Mouse (Mus musculus): ENCODE measurements around the gene Gm20538. TPM values are rescaled to one million over a fixed set of nuclear protein-coding genes. Genes with fewer than 3 reads are reported as not detected.

Gm20538 gene
- 10.5 TPM for polyA plus RNA-seq (2017; shearing (Covaris generic))

DNA sequence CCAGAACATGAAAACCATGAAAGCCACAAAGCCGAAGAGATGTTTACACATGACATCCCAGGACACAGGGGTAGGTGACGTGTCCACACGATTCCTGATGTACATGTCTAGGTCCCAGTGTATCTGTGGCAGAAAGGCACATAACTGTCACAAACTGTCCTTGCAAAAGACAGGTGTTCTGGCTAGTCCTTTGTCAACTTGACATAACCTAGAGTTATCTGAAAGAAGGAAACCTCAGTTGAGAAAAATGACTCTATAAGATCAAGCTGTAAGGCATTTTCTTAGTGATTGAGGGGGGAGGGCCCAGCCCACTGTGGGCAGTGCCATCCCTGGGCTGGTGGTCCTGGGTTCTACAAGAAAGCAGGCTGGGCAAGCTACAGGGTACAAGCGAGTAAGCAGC is at the start of gene Gm20538:
Gene Gm20538, minus strand, starts transcription at position 101 of the 400 bp plus-strand sequence.

DNA sequence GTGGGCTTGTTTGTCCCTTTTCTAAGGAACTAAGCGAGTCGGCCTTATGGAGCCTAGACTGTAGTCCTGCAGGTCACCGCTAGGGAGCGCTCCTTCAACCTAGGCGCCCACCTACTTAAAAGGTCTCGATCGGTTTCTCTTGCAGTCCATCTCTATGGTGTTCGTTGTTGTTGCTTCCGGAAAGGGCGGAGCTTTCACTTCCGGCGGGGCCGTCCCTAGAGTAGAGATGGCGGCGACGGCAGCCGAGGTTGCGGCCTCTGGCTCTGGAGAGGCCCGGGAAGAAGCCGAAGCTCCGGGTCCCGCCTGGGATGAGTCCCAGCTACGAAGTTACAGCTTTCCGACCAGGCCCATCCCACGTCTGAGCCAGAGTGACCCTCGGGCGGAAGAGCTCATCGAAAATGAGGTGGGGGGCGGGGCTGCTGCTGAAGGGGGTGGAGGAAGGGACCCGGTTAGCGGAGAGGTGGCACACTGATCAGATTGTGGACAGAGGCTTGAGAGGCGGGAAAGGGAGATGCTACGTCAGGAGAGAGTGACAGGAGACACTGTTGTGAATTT is 10.1 kb upstream of the Gm20538 start, which contains the start of gene Hif1an:
Gene Hif1an, plus strand, starts transcription at position 199 of the 555 bp plus-strand sequence.

DNA sequence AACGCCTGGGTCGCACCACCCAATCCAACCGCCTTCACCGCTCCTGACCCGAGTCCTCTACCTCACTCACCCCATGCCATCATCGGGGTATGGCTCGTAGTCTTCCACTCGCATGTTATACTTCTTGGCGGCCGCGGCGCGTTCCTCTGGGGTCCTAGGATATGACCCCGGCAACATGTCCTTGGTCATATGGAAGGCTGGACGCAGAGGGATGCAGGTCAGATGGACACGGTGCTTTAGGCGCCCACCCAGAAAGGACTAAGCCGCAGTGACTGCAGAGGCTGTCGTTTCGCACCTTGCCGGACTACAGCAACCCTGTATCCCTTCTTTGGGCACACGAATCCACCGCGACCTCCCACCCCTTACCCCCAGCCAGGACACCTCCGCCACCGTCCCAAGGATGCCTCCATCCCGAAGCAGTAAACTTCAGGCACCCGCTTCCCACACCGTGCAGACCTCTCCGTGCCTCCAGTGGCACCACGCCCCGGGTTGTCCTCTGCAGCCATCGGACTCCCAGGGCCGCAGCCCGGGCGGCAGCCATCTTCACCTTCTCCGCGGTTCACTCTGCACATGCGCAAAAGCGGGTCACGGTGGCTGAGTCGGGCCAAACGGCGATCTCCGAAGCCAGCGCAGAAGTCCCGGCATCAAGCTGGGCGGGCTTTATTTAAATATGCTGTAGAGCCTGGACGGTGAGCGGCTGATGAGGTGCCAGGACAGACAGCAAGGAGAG is 2.4 kb upstream of the Gm20538 start, which contains the start of gene Ndufb8:
Gene Ndufb8, minus strand, starts transcription at position 580 of the 730 bp plus-strand sequence.

DNA sequence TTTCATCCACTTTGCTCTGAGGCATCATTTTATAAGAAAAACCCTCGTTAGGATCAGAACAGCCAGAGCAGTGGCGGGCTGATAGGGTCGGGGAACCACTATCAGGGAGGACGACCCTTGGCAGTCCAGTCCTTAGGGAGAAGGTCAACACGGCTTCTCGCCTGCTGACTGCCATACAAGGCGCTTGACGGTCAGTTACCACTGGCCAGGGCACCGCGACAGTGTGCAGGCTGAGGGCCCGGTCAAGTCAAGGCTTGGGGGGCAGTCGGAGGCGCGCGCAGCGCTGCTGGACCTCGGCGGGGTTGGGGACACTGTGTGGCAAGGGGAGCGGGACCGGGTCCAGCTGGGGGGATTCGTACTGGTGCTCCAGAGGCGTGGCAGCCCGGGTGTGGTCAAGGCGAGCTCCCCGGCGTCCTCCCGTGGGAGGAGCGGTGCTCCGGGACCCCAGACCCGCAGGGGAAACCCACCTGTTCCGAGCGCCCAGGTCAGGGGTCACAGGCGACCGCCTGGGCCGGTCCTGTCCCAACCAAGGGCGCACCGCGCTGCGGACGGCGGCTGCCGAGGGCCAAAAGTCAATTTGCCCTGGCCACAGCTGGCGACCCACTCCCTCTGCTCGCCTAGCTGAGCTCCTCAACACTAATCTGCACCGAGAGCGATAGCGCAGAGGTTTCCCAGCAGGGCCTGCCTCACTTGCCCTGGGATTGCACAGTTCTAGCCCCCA is 7.2 kb downstream of the Gm20538 start, which contains the start of gene Sec31b:
Gene Sec31b, minus strand, starts transcription at position 544 of the 721 bp plus-strand sequence.

Other genes with a start within 250 kb of the Gm20538 start
- gene Scd4, start 219.7 kb downstream of the Gm20538 start, polyA plus RNA-seq (2017; shearing (Covaris generic)): 0.17 TPM
- gene Scd1, start 145.0 kb downstream of the Gm20538 start, polyA plus RNA-seq (2017; shearing (Covaris generic)): not detected
- not detected for gene Wnt8b, start 59.4 kb downstream of the Gm20538 start, polyA plus RNA-seq (2017; shearing (Covaris generic))
- gene Sec31b, start 7.0 kb downstream of the Gm20538 start, polyA plus RNA-seq (2017; shearing (Covaris generic)): 5.6 TPM
- 176 TPM for gene Ndufb8, start 2.6 kb upstream of the Gm20538 start, polyA plus RNA-seq (2017; shearing (Covaris generic))
- gene Hif1an, start 10.0 kb upstream of the Gm20538 start, polyA plus RNA-seq (2017; shearing (Covaris generic)): 49.2 TPM
- gene Pax2, start 203.2 kb upstream of the Gm20538 start, polyA plus RNA-seq (2017; shearing (Covaris generic)): not detected